Mouse (Mus musculus) bone marrow macrophage, adult 2 months (primary cell): Measurements from ENCODE around the gene Lrrc36. TPM values are rescaled to one million over a fixed set of nuclear protein-coding genes. Genes with fewer than 3 reads are reported as not detected.
A peak's percentile ranks its signal among the peaks of the same experiment; 100 is the strongest.

Experiments
- H3K27ac ChIP-seq: 2 replicates; pipeline ENCODE4 v1.5.1; 2012; ENCODE audit warnings: low read depth, low read length; ENCODE audit not compliant: insufficient read depth
- H3K4me1 ChIP-seq: 2 replicates; pipeline ENCODE4 v1.6.1; 2012; ENCODE audit warnings: low read length; ENCODE audit not compliant: control insufficient read depth, insufficient read depth
- H3K4me3 ChIP-seq: 2 replicates; pipeline ENCODE4 v1.5.1; 2012; ENCODE audit warnings: mild to moderate bottlenecking, low read length, moderate library complexity; ENCODE audit not compliant: insufficient read depth
- CTCF ChIP-seq: IDR thresholded peaks from 2 replicates; pipeline ENCODE4 v1.5.1; 2012; ENCODE audit warnings: low read depth, mild to moderate bottlenecking, low read length, moderate library complexity
- POLR2A ChIP-seq: IDR thresholded peaks from 2 replicates; pipeline ENCODE4 v1.6.1; 2012; ENCODE audit warnings: mild to moderate bottlenecking, low read depth, low read length, borderline replicate concordance
- polyA plus RNA-seq: library from polyadenylated mRNA; stranded (reverse); fragments of >200 nt; gene quantifications from 2 replicates; pipeline ENCODE4 v1.2.4, GENCODE M21; 2012; ENCODE audit not compliant: missing spikeins, insufficient read depth, insufficient read length

The Lrrc36 gene
- polyA plus RNA-seq, 1 experiment: not detected

DNA sequence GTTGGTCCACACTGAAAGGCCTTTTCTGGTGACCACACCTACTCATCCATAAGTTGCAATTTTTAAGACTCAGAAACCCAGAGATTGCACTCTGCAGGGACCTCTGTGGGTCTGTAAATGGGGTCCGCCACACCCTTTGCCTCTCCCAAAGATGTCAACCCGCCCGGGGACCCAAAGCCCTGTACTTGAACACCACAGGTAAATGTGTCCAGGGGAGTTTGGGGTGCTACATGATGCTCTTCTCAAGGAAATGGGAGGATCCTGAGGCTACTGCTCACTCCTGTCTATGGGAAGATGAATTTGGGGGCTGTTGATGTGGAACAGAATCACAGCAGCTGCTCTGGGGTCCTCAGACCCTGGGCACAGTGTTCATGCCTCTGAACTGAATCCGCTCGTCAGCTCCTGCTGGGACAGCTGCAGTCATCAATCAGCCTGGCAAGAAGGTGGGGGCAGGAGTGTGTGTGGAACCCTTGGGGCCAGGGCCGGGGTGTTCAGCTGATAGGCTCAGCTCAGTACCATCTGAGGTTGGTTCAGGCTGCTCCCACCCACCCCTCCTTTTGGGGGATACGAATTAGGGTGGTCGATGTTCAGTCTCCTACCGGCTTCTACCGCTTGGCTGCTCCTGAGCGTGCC lies 57.4 kb downstream of the Lrrc36 start:
- no peak for TF ChIP-seq POLR2A
- TF ChIP-seq CTCF: 0 out of 2 replicates have a peak, but pooled peaks have one; percentile 6
- Histone ChIP-seq H3K4me3 (peak overlapping the region; percentile 29), H3K4me1 (peaks cover 4% of the 10 kb centered on the region), H3K27ac (no peak overlapping the region)

DNA sequence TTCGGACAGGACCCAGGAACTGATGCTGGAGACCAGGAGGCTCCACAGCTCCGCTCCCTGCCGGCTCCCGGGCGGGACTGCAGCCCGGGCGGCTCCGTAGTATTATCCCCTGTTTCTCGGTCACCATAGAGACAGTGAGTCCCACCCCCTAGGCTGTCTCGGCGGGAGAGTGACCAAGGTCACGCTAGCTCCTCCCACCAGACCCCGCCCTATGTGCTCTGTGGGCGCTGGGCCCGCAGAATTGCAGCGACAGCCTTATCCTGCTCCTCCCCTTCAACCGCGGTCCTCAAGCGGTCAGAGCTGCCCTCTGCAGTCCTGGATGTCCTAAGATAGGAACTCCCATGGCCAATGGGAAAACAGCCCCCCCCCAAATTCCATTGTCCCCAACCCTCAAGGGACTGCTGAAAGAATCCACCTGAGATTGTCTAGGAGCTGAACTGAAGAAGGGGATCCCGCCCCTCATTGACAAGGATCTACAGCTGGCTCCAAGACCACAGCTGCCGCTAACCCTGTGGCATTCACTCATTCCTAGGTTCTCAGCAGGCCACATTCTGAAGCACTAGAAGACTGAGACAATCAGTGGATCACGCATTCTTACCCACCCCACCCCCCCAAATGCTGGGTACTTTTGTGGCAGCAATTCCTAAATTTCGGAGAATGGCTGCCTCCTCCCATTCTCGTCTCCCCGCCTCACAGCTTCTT lies 58.1 kb downstream of the Lrrc36 start, which contains the start of gene Tppp3:
Gene Tppp3, minus strand, starts transcription at position 213 of the 702 bp plus-strand sequence.
- peak within 1 kb of the TSS; percentile 29 for H3K4me3 ChIP-seq
- no peak within 1 kb of the TSS for H3K27ac ChIP-seq
- no peak for TF ChIP-seq POLR2A
- TF ChIP-seq CTCF: no peak; the same call in 1 of the 2 replicates
- H3K4me1 ChIP-seq: peaks cover 4% of the 10 kb centered on the region

DNA sequence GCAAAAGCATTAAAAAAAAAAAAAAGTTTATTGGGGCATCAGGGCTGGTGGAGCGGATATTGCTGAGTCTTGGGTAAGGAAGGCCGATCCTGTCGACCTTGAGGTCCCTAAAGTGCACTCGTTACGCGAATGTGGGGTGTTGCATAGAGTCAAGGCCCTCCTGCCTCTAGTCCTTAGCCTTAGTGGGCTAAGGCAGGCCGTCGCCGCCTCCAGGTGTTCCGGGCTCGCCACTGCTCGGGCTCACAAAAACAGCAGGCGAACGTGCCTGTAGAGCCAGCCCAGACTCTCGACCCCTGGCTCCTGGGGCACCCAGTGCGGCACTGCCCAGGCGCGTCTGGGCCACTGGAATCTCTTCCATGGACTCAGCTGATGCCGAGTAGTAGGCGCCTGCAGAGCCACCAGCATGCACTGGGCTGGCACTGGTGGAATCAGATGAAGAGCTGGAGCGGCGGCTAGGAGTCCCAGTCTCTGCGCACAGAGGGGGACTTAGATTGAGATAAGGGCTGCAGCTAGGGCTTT lies 59.1 kb downstream of the Lrrc36 start:
- Histone ChIP-seq H3K27ac (no peak overlapping the region), H3K4me3 (no peak overlapping the region), H3K4me1 (peaks cover 4% of the 10 kb centered on the region)
- TF ChIP-seq POLR2A (no peak), CTCF (no peak)

DNA sequence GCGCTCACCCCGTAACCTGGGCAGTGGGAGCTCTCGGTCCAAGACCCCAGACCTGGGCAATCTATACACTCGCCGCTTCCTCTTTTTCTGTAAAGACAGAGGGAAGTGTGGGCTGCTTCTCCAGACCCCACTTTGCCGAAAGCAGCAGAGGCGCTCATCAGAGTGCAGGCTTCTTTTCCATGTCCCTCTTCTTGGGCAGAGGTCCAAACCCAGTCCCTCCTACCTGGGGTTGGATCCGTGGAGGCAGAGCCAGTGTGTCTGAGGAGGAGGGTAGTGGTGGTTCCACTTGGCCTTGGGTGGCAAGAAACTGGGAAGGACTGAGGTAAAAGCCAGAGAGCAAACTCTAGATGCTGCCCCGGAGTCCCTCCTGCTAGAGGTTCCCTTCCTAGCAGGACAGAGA lies 59.6 kb downstream of the Lrrc36 start:
- H3K4me1 ChIP-seq: peaks cover 4% of the 10 kb centered on the region
- H3K4me3 ChIP-seq: no peak overlapping the region
- H3K27ac ChIP-seq: no peak overlapping the region
- no peak for TF ChIP-seq POLR2A
- no peak for TF ChIP-seq CTCF

DNA sequence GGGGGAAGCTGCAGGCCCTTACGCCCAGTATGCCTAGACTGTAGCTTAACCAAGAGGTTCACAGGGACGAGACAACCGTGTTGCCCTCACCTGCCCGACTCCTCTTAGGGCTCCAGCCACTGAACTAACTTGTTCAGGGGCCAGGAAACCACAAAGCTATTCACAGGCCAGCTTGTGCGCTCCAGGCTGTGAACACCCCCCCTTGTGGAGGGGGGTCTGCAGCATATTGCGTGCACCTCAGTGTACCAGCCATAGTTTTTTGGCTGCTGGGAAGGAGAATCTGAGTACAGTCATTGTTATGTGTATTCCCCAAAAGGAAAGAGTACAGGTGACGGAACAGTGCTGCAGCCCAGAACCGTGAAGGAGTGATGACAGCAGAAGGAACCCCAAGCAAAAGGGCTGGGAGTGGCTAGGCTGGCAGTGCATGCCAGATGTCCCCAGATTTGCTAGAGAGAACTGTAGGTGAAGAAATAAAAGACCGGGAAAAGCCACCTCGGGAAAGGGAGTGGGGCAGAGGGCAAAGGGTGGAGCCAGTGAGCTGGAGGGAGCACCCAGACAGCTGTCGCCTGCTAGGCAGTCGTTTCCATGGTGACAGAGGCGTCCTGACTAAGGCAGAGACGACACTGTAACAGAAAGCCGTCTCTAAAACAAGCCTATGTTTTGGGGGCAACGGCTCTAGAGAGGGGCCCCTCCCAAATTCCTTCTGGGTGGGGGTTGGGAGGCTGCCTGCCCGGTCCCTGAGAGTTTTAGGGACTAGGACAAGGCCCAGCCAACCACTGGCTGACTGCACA lies 60.6 kb downstream of the Lrrc36 start:
- Histone ChIP-seq H3K4me3 (no peak overlapping the region), H3K27ac (no peak overlapping the region), H3K4me1 (peaks cover 4% of the 10 kb centered on the region)
- TF ChIP-seq POLR2A (no peak), CTCF (no peak)

DNA sequence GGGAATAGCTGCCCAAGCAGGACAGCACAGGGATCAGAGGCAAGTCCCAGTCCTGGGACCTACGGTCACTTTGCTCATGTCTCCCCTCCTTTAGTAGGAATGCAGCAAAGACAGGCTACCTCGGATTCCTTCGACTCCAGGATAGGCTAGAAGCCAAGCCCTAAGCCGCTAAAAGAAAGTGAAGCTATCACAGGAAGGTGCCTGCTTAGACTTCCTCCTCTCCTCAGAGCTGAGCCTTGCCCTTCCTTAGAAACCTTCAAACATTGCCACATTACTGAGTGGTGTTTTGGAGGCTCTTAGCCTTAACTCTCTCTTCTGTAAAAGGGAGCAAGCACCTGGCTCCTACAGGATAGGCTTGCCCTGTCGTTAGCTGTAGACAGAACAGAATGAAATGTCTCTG lies 61.3 kb downstream of the Lrrc36 start:
- H3K4me1 ChIP-seq: peaks cover 4% of the 10 kb centered on the region
- H3K4me3 ChIP-seq: no peak overlapping the region
- no peak for TF ChIP-seq CTCF
- TF ChIP-seq POLR2A: no peak
- no peak overlapping the region for H3K27ac ChIP-seq

DNA sequence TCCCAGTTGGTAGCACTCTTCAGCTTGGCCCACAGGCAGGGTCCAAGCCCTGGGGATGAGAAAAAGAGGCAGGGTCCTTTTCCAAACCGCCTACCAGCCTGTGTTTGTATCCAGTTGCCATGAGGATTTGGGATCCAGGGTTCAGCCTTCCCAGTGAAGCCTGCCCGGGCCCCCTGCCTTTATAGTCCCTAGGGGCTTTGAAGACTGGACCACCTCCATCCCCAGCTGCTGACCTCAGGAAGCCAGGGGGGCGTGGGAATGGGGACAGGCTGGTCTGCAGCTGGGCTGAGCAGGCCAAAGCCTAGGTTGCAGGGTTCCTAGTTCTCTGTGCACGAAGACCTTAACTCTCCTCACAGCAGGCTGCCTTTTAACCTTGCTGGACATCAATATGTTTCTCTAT lies 61.9 kb downstream of the Lrrc36 start:
- Histone ChIP-seq H3K4me3 (no peak overlapping the region), H3K4me1 (peaks cover 4% of the 10 kb centered on the region), H3K27ac (no peak overlapping the region)
- TF ChIP-seq POLR2A: no peak
- TF ChIP-seq CTCF: no peak

DNA sequence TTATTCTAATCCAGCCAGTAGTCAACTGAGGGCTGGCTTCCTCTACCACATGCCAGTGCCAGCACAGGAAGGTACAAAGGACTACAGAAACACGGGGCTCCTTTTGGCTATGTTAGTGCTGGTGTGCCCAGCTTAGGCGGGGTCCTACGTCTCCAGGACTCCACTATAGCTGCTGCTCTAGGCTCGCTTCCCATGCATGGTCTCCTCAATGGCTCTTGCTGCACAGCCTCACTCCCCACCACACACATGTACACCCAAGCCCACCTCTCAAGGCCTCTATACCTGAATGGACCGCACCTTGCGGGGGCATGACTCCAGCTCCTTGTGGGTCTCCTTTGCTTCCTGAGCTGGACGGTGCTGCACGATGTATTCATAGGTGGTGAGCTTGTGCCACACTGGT lies 62.4 kb downstream of the Lrrc36 start:
- peaks cover 4% of the 10 kb centered on the region for H3K4me1 ChIP-seq
- no peak overlapping the region for H3K27ac ChIP-seq
- H3K4me3 ChIP-seq: no peak overlapping the region
- TF ChIP-seq POLR2A (no peak), CTCF (no peak)

DNA sequence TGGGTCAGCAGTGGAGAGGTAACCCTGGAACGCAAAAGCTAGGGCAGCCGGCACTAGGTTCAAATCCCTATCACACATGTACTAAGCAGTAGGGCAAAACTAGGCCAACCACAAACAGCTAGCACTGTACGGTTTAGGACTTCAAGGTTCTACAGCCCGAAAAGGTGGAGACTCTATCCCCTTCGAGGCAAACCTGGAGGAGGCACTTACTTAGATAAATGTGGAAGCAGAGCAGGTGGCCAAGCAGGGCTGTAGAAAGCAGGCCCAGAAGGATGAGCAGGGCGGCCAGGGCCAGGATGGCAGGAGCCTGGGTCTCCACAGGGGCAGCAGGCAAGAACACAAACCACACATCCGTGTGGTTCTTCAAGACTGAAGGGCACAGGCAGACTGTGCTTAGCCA lies 62.8 kb downstream of the Lrrc36 start:
- peaks cover 4% of the 10 kb centered on the region for H3K4me1 ChIP-seq
- no peak for TF ChIP-seq POLR2A
- no peak for TF ChIP-seq CTCF
- H3K4me3 ChIP-seq: no peak overlapping the region
- no peak overlapping the region for H3K27ac ChIP-seq
